Mouse (Mus musculus) layer of hippocampus, adult 18-20 months (tissue): ENCODE results near the gene Zc3h7a. TPM values are rescaled to one million over a fixed set of nuclear protein-coding genes. Genes with fewer than 3 reads are reported as not detected.

Experiments used
- microRNA-seq, 2 experiments: library from miRNA; unstranded; fragments of <30 nt; microRNA quantifications; one replicate each; pipeline ENCODE4 v1.2.0; 2021
- total RNA-seq, 2 experiments: library from RNA; stranded (reverse); gene quantifications; 2 replicates each; pipeline ENCODE4 v1.2.3; 2021

Gene Zc3h7a
- total RNA-seq, 2 experiments from 2014 or later: 59.9 to 62.2 TPM

Small RNA genes within 50 kb of the gene (microRNA-seq; reads per million reads assigned to microRNA genes)
- 5.7 to 9.4 reads per million in 2 experiments for gene Gm23935

Other genes starting within 250 kb of the Zc3h7a start
- 100 to 1,000 TPM; 182 to 191 TPM for gene Snn, start 115.4 kb downstream of the Zc3h7a start, total RNA-seq
- gene Litaf, start 110.2 kb downstream of the Zc3h7a start, total RNA-seq: 10 to 100 TPM; 12.4 to 16.0 TPM
- 10 to 100 TPM; 26.4 to 28.5 TPM for gene Txndc11, start 41.7 kb downstream of the Zc3h7a start, total RNA-seq
- 10 to 100 TPM; 52.0 to 55.9 TPM for gene Rsl1d1, start 26.9 kb upstream of the Zc3h7a start, total RNA-seq
- 10 to 100 TPM; 85.7 to 88.7 TPM for gene Gspt1, start 77.9 kb upstream of the Zc3h7a start, total RNA-seq
- gene Tnfrsf17, start 137.4 kb upstream of the Zc3h7a start, total RNA-seq: under 1 TPM; 0.54 to 0.56 TPM
- 10 to 100 TPM; 20.5 to 24.6 TPM for gene Snx29, start 146.5 kb upstream of the Zc3h7a start, total RNA-seq